Mouse (Mus musculus) midbrain, embryonic 16.5 days (tissue): ENCODE results near the gene Clint1. TPM values are rescaled to one million over a fixed set of nuclear protein-coding genes. Genes with fewer than 3 reads are reported as not detected.

Experiments
- ATAC-seq: fragments of 200-750 bp; cut with Nextera tagmentation; 2 replicates; pipeline ENCODE4 v1.8.0; 2017; ENCODE audit warnings: moderate TSS enrichment
- H3K27ac ChIP-seq: fragments of 300-500 bp; sonication (generic); 2 replicates; pipeline ENCODE4 v1.5.1; 2014; ENCODE audit warnings: mild to moderate bottlenecking, low read length, mixed read lengths
- H3K27me3 ChIP-seq: fragments of 300-500 bp; sonication (generic); 2 replicates; pipeline ENCODE4 v1.6.1; 2014; ENCODE audit warnings: low read depth, low read length, mixed read lengths; ENCODE audit not compliant: control insufficient read depth, insufficient read depth
- H3K36me3 ChIP-seq: fragments of 300-500 bp; sonication (generic); 2 replicates; pipeline ENCODE4 v1.6.1; 2014; ENCODE audit warnings: mild to moderate bottlenecking, low read length, moderate library complexity, mixed read lengths; ENCODE audit not compliant: control insufficient read depth, insufficient read depth
- H3K4me1 ChIP-seq: fragments of 300-500 bp; sonication (generic); 2 replicates; pipeline ENCODE4 v1.6.1; 2014; ENCODE audit warnings: mild to moderate bottlenecking, low read length, mixed read lengths; ENCODE audit not compliant: control insufficient read depth, insufficient read depth
- H3K4me2 ChIP-seq: fragments of 300-500 bp; sonication (generic); 2 replicates; pipeline ENCODE4 v1.6.1; 2014; ENCODE audit warnings: mild to moderate bottlenecking, low read length, mixed read lengths
- H3K4me3 ChIP-seq: fragments of 300-500 bp; sonication (generic); 2 replicates; pipeline ENCODE4 v1.5.1; 2014; ENCODE audit warnings: low read depth, mild to moderate bottlenecking, low read length, moderate library complexity, mixed read lengths
- H3K9ac ChIP-seq: fragments of 300-500 bp; sonication (generic); 2 replicates; pipeline ENCODE4 v1.6.1; 2014; ENCODE audit warnings: low read depth, low read length, mixed read lengths
- H3K9me3 ChIP-seq: fragments of 300-500 bp; sonication (generic); replicated peaks from 2 replicates; pipeline ENCODE4 v1.6.1; 2014; ENCODE audit warnings: mild to moderate bottlenecking, low read length, mixed read lengths; ENCODE audit not compliant: control insufficient read depth, poor library complexity, severe bottlenecking
- WGBS: fragments of 180-500 bp; shearing (Covaris S2); extraction: QIAGEN DNeasy Blood & Tissue Kit; methylation state at CpG from one replicate; pipeline ENCODE4 v1.1.7; 2014; 5-methylcytosine and 5-hydroxymethylcytosine counted together
- polyA plus RNA-seq: library from polyadenylated mRNA; unstranded; fragments of >200 nt; fragmentation: Nextera tagmentation; extraction: Ambion mirVana; gene quantifications from 2 replicates; pipeline ENCODE4 v1.2.1, GENCODE M21; 2015

Gene Clint1
- polyA plus RNA-seq, result 38.7 and 42.6 TPM in 2 replicates

DNA sequence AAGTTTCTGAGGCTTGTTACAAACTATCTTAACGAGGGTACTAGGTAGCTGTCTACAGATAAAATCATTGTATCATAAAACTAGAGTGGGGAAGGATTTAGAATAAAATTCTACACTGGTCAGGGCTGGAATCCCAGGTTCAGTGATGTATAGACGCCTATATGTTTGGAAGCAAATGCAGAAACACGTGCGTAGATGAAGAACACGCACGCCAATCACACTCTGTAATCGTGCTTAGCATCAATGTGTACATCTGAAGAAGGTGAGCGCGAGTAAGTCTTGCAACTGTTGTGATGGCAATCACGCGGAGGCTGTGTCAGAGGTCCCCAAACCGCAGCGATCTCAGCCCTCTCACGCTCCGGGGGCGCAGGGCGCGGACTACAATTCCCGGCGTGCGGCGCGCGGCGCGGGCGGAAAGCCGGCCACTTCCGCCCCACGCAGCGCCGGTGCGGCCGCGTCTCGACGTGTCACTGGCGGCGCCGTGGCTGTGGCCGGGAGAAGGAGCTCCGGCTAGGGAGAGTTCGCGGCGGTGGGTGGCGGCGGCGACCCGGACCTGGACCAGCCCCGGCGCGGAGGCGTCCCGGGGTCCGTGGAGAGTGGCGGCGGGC is at the start of gene Clint1:
Gene Clint1, plus strand, starts transcription at position 536 of the 608 bp plus-strand sequence.
- Histone ChIP-seq H3K4me3 (peak within 1 kb of the TSS; percentile 99), H3K9ac (peak within 1 kb of the TSS; percentile 95), H3K4me1 (peaks cover 18% of the 10 kb centered on the region), H3K4me2 (peak within 1 kb of the TSS; percentile 88), H3K27me3 (no peaks in the 10 kb centered on the region), H3K27ac (peak within 1 kb of the TSS; percentile 83), H3K36me3 (0 out of 2 replicates have a peak, but pooled peaks cover 3% of the 10 kb centered on the region), H3K9me3 (no peaks in the 10 kb centered on the region)
- ATAC-seq, result peak; percentile 98
- WGBS, result under 1% methylated on average over 48 of the region's 57 CpGs

- H3K27ac ChIP-seq, result no peak overlapping the region
- no peak for ATAC-seq
- H3K9me3 ChIP-seq, result no peaks in the 10 kb centered on the region
- no peaks in the 10 kb centered on the region for H3K27me3 ChIP-seq
- no peak overlapping the region for H3K4me2 ChIP-seq
- no peaks in the 10 kb centered on the region for H3K36me3 ChIP-seq
- no peak overlapping the region for H3K4me3 ChIP-seq
- 80% methylated on average over 4 of the region's 4 CpGs for WGBS
- H3K4me1 ChIP-seq, result no peaks in the 10 kb centered on the region; the same call in 1 of the 2 replicates
- H3K9ac ChIP-seq, result no peak overlapping the region
These were observed 47.8 kb upstream of the Clint1 start for GRCm38 (mm10) chr11:45804068-45804467.

DNA sequence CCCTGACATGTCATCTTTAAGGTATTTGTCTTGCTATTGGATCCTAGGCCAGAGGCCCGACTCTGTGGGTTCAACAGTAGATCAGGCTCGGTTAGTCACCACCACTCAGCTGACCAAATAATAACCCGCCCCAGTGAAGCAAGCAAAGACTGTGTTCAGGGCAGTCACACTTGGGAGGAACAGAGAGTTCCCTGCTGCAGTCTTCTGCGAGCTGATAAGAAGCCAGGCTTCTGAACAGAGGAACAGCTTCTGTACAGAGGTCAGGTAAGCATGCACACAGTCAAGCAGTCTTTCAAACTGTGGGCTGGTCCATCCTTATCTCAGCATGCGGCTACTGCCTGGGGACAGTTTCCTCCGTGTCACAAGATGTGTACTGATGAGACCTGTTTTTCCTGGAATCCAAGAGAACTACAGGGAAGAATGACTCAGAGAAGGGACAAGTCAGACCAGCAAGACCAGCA is 46.5 kb upstream of the Clint1 start:
- Histone ChIP-seq H3K27ac (no peak overlapping the region), H3K4me1 (no peaks in the 10 kb centered on the region), H3K9ac (no peak overlapping the region), H3K27me3 (no peaks in the 10 kb centered on the region), H3K36me3 (no peaks in the 10 kb centered on the region), H3K4me3 (no peak overlapping the region), H3K9me3 (no peaks in the 10 kb centered on the region), H3K4me2 (no peak overlapping the region)
- 81% methylated on average over 6 of the region's 6 CpGs for WGBS
- ATAC-seq, result no peak

GRCm38 (mm10) chr11:45805810-45806209 is 46.0 kb upstream of the Clint1 start:
- H3K4me1 ChIP-seq, result no peaks in the 10 kb centered on the region
- WGBS, result 82% methylated on average over 2 of the region's 2 CpGs
- H3K27me3 ChIP-seq, result no peaks in the 10 kb centered on the region
- H3K9me3 ChIP-seq, result no peaks in the 10 kb centered on the region
- ATAC-seq, result no peak
- no peaks in the 10 kb centered on the region for H3K36me3 ChIP-seq
- no peak overlapping the region for H3K4me2 ChIP-seq
- no peak overlapping the region for H3K27ac ChIP-seq
- H3K4me3 ChIP-seq, result no peak overlapping the region
- no peak overlapping the region for H3K9ac ChIP-seq

GRCm38 (mm10) chr11:45806264-45806663 is 45.6 kb upstream of the Clint1 start:
- no peak overlapping the region for H3K27ac ChIP-seq
- no peak overlapping the region for H3K9ac ChIP-seq
- H3K9me3 ChIP-seq, result no peaks in the 10 kb centered on the region
- H3K27me3 ChIP-seq, result no peaks in the 10 kb centered on the region
- H3K36me3 ChIP-seq, result no peaks in the 10 kb centered on the region
- WGBS, result 86% methylated on average over 2 of the region's 2 CpGs
- no peaks in the 10 kb centered on the region for H3K4me1 ChIP-seq
- no peak overlapping the region for H3K4me3 ChIP-seq
- H3K4me2 ChIP-seq, result no peak overlapping the region
- ATAC-seq, result no peak

DNA sequence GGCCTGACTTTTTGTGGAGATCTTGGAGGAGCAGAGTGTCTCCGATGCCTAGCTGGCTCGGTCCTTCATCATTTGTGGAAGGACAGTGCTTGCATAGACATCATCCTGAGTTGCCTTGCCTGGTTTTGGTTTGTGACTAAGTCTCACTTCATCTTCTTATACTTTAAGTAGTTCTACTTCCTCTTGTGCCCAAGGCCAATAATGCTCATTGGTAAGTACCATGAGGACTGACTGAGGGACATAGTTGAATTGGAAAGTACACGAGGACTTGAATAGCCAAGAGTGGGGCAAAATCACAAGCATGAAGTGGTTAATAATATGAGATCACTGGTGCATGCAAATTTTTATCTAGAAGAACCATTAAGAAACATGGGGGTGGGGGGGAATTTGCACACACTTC is 45.0 kb upstream of the Clint1 start:
- H3K4me3 ChIP-seq, result no peak overlapping the region
- H3K9me3 ChIP-seq, result no peaks in the 10 kb centered on the region
- no peak overlapping the region for H3K4me2 ChIP-seq
- no peaks in the 10 kb centered on the region for H3K36me3 ChIP-seq
- H3K4me1 ChIP-seq, result no peaks in the 10 kb centered on the region
- no peak overlapping the region for H3K27ac ChIP-seq
- H3K27me3 ChIP-seq, result no peaks in the 10 kb centered on the region
- no peak overlapping the region for H3K9ac ChIP-seq
- ATAC-seq, result no peak
- WGBS, result 87% methylated on average over 3 of the region's 3 CpGs

GRCm38 (mm10) chr11:45807820-45808219 is 44.0 kb upstream of the Clint1 start:
- Histone ChIP-seq H3K27me3 (no peaks in the 10 kb centered on the region), H3K4me3 (no peak overlapping the region), H3K27ac (no peak overlapping the region), H3K36me3 (no peaks in the 10 kb centered on the region), H3K9me3 (no peaks in the 10 kb centered on the region), H3K4me2 (no peak overlapping the region), H3K9ac (no peak overlapping the region), H3K4me1 (no peaks in the 10 kb centered on the region)
- 85% methylated on average over 12 of the region's 12 CpGs for WGBS
- ATAC-seq, result no peak

GRCm38 (mm10) chr11:45809424-45809823 is 42.4 kb upstream of the Clint1 start:
- 44% methylated on average over 5 of the region's 5 CpGs for WGBS
- no peak overlapping the region for H3K4me2 ChIP-seq
- no peak for ATAC-seq
- no peaks in the 10 kb centered on the region for H3K36me3 ChIP-seq
- no peaks in the 10 kb centered on the region for H3K4me1 ChIP-seq
- H3K27ac ChIP-seq, result no peak overlapping the region
- no peak overlapping the region for H3K4me3 ChIP-seq
- no peaks in the 10 kb centered on the region for H3K27me3 ChIP-seq
- H3K9ac ChIP-seq, result no peak overlapping the region
- H3K9me3 ChIP-seq, result no peaks in the 10 kb centered on the region

DNA sequence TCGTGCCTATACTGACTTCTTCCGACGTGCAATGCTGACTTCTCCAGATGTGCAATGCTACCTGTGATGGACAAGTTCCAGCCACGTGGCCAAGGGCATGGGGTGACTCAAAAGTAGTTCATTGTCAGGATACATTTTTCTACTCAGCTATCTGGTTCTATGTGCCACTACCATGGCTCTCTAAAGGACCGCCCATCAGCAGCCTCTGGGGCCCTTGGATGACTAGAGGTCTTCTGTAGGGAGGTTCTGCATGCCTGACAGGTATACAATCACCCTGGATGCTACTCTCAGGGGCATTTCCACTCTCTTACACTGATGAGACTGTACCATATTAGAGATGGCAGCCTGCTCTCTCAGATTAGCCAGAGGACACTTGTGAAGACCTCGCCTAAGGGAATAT is 41.8 kb upstream of the Clint1 start:
- H3K36me3 ChIP-seq, result no peaks in the 10 kb centered on the region
- H3K9me3 ChIP-seq, result no peaks in the 10 kb centered on the region
- H3K27ac ChIP-seq, result no peak overlapping the region
- no peaks in the 10 kb centered on the region for H3K4me1 ChIP-seq
- no peak overlapping the region for H3K4me2 ChIP-seq
- H3K9ac ChIP-seq, result no peak overlapping the region
- no peak overlapping the region for H3K4me3 ChIP-seq
- 83% methylated on average over 6 of the region's 6 CpGs for WGBS
- no peaks in the 10 kb centered on the region for H3K27me3 ChIP-seq
- no peak for ATAC-seq
